Mouse (Mus musculus) forebrain, embryonic 12.5 days (tissue): ENCODE results near the gene Zfp933. TPM values are rescaled to one million over a fixed set of nuclear protein-coding genes. Genes with fewer than 3 reads are reported as not detected.

Experiments
- ATAC-seq: fragments of 200-750 bp; cut with Nextera tagmentation; 2 replicates; pipeline ENCODE4 v1.8.0; 2017; ENCODE audit warnings: moderate TSS enrichment; ENCODE audit not compliant: low FRiP score
- H3K27ac ChIP-seq: fragments of 300-500 bp; sonication (generic); 2 replicates; pipeline ENCODE4 v1.5.1; 2016; ENCODE audit warnings: mild to moderate bottlenecking
- H3K27me3 ChIP-seq: fragments of 300-500 bp; sonication (generic); 2 replicates; pipeline ENCODE4 v1.6.1; 2016; ENCODE audit warnings: mild to moderate bottlenecking
- H3K36me3 ChIP-seq: fragments of 300-500 bp; sonication (generic); replicated peaks from 2 replicates; pipeline ENCODE4 v1.6.1; 2016; ENCODE audit warnings: mild to moderate bottlenecking
- H3K4me1 ChIP-seq: fragments of 300-500 bp; sonication (generic); 2 replicates; pipeline ENCODE4 v1.6.1; 2016
- H3K4me2 ChIP-seq: fragments of 300-500 bp; sonication (generic); 2 replicates; pipeline ENCODE4 v1.6.1; 2016; ENCODE audit warnings: mild to moderate bottlenecking, moderate library complexity
- H3K4me3 ChIP-seq: fragments of 300-500 bp; sonication (generic); replicated peaks from 2 replicates; pipeline ENCODE4 v1.5.1; 2016; ENCODE audit warnings: mild to moderate bottlenecking
- H3K9ac ChIP-seq: fragments of 300-500 bp; sonication (generic); 2 replicates; pipeline ENCODE4 v1.6.1; 2016; ENCODE audit warnings: mild to moderate bottlenecking
- H3K9me3 ChIP-seq: fragments of 300-500 bp; sonication (generic); 2 replicates; pipeline ENCODE4 v1.6.1; 2016
- WGBS: fragments of 180-500 bp; shearing (Covaris S2); methylation state at CpG from one replicate; pipeline ENCODE4 v1.1.7; 2016; 5-methylcytosine and 5-hydroxymethylcytosine counted together
- polyA plus RNA-seq: library from polyadenylated mRNA; unstranded; fragments of >200 nt; fragmentation: Nextera tagmentation; extraction: Ambion mirVana; gene quantifications from 2 replicates; pipeline ENCODE4 v1.2.1, GENCODE M21; 2016

Gene Zfp933
- polyA plus RNA-seq, result 6.1 TPM in 2 replicates

DNA sequence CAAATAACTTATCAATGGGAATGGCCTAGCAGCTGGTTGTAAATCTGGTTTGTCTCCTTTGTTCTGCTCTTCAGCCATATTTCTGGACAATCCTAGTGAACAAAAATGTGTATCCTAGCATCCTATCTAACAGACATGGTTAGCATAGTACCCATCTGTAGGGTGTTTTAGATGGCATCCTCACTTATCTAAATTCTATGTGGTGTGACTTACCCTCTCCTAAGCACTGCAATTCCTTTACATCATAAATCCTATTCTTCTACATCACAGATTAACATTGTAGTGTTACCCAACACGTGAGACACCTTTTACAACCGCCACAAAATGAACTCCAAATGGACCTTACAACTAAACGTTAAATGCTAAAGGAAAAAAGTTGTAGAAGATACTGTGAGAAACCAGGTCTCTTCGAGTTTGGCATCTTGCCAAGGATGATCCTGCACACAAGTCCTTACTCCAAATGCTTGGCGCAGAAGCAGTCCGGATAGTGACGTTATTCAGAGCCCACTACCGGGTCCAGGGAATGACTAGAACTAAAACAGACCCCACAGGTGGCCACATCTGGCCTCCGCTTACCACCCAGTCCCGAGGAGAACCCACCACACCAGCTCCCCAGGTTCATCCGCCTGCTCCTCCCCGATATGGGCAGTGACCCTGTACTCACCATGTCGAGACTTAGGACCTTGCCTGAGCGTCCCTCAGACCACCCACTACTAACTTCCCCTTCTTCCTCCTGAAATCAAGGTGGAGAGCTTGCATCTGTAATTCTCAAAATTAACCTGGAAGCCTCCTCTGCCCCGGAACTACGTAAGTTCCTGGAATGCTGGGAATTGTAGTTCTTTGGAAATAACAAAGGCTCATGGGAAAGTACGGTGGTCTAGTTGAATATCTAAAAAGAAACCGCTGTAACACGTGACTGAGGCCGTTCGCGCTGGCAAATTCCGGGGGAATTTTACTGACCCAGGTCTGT, at the start of gene Zfp933:
Gene Zfp933, minus strand, starts transcription at position 753 of the 970 bp plus-strand sequence.
- H3K36me3 ChIP-seq, result peaks cover 21% of the 10 kb centered on the region
- peak; percentile 92 for ATAC-seq
- peaks cover 13% of the 10 kb centered on the region for H3K4me1 ChIP-seq
- H3K9me3 ChIP-seq, result peaks cover 8% of the 10 kb centered on the region
- H3K27ac ChIP-seq, result no peak within 1 kb of the TSS
- 3% methylated on average over 23 of the region's 23 CpGs for WGBS
- H3K9ac ChIP-seq, result peak within 1 kb of the TSS; percentile 61
- H3K4me2 ChIP-seq, result peak within 1 kb of the TSS; percentile 55
- peak within 1 kb of the TSS; percentile 64 for H3K4me3 ChIP-seq
- H3K27me3 ChIP-seq, result 0 out of 2 replicates have a peak, but pooled peaks cover 3% of the 10 kb centered on the region

DNA sequence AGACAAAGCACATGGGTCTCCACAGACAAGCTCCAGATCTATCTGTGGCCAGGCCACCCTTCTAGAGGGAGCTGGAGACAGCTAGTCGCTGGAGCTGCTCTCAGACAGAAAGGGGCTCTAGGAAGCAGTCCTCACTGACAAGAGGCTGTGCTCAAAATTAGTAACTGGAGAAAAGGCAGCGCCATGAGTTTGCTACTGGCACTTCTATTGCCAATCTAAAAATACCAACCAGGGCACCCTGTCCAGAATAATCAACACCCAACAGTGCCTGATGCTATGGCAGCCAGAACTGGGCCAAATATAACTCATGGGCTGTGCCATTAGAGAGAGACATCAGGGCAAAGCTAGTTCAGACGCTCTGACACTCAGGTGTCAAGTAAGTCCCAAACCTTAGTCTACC, 49.2 kb upstream of the Zfp933 start:
- H3K36me3 ChIP-seq, result peaks cover 95% of the 10 kb centered on the region
- no peak for ATAC-seq
- 82% methylated on average over 3 of the region's 3 CpGs for WGBS

DNA sequence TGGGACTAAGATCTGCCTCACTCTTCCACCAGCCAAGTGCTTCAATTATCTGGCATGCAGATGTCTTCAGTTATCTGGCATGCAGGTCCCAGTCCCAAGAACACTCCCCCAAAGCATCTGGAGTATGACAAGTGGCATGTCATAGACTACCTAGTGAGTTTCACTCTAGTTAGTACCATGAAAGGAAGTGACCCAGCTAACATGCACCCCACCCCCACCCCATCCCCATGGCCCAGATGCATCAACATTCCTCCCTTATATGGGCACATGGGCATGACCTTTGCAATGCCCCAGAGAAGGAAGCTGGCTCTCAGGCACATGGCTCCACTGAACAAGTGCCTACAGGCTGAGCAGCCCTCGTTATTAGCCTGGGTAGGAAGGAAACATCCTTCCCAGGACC, 48.2 kb upstream of the Zfp933 start:
- H3K9ac ChIP-seq, result no peak overlapping the region
- H3K4me2 ChIP-seq, result no peak overlapping the region
- H3K4me1 ChIP-seq, result no peaks in the 10 kb centered on the region
- 80% methylated on average over 1 of the region's 1 CpGs for WGBS
- H3K27me3 ChIP-seq, result no peaks in the 10 kb centered on the region
- no peak for ATAC-seq
- H3K27ac ChIP-seq, result no peak overlapping the region
- peaks cover 96% of the 10 kb centered on the region for H3K36me3 ChIP-seq
- H3K9me3 ChIP-seq, result no peaks in the 10 kb centered on the region
- H3K4me3 ChIP-seq, result no peak overlapping the region

More for the DNA sequence above, 49.2 kb upstream of the Zfp933 start:
- Histone ChIP-seq H3K9ac (no peak overlapping the region), H3K4me3 (no peak overlapping the region), H3K27me3 (no peaks in the 10 kb centered on the region), H3K9me3 (no peaks in the 10 kb centered on the region), H3K4me1 (no peaks in the 10 kb centered on the region), H3K4me2 (no peak overlapping the region), H3K27ac (no peak overlapping the region)

DNA sequence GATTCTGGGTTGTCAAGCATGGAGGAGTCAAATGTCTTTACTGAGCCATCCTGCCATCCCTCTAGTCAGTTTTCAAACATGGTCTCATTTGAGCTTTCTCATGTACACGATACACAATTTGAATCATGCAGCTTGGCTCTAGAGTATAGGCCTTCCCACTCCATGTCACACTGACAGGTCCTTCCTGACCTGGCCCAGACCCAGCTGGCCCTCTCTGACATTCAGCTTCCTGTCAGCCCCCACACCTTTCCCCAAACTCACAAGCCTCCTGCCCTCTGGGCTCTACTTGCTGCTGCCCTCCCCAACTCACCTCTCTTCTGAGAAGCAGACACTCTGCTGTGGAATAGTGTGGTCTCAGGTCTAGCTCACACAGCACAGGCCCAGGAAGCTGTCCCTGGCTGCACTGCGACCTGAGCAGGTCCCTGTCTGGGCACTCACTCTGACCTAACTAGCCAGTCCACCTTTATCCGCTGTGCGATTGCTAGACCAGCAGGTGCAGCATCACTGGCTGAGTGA, 47.7 kb upstream of the Zfp933 start:
- Histone ChIP-seq H3K9ac (no peak overlapping the region), H3K27me3 (no peaks in the 10 kb centered on the region), H3K4me1 (no peaks in the 10 kb centered on the region), H3K9me3 (no peaks in the 10 kb centered on the region), H3K4me3 (no peak overlapping the region), H3K36me3 (peaks cover 99% of the 10 kb centered on the region), H3K27ac (no peak overlapping the region), H3K4me2 (no peak overlapping the region)
- 87% methylated on average over 4 of the region's 4 CpGs for WGBS
- no peak for ATAC-seq

DNA sequence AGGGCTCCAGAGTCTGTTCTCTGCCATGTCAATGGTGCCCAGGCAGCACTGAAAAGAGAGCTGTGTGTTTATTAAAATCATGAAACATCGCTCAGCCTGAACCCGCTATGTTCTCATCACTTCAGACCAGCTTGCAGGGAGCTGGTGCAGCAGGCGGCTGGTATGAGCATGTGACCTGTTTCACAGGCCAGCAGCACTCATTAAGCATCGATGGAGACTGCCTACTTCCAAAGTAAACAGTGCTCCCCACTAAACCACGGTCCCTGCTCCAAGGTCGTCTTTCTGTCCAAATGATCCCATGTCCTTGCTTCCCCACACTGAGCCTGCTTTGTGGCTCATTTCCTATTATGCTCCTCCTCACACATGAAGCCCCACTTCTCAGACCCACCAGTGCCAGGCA, 42.2 kb upstream of the Zfp933 start:
- H3K27me3 ChIP-seq, result no peaks in the 10 kb centered on the region
- peaks cover 93% of the 10 kb centered on the region for H3K36me3 ChIP-seq
- WGBS, result 91% methylated on average over 6 of the region's 6 CpGs
- ATAC-seq, result no peak
- H3K9ac ChIP-seq, result no peak overlapping the region
- H3K9me3 ChIP-seq, result no peaks in the 10 kb centered on the region
- no peaks in the 10 kb centered on the region for H3K4me1 ChIP-seq
- no peak overlapping the region for H3K4me2 ChIP-seq
- no peak overlapping the region for H3K27ac ChIP-seq
- H3K4me3 ChIP-seq, result no peak overlapping the region

DNA sequence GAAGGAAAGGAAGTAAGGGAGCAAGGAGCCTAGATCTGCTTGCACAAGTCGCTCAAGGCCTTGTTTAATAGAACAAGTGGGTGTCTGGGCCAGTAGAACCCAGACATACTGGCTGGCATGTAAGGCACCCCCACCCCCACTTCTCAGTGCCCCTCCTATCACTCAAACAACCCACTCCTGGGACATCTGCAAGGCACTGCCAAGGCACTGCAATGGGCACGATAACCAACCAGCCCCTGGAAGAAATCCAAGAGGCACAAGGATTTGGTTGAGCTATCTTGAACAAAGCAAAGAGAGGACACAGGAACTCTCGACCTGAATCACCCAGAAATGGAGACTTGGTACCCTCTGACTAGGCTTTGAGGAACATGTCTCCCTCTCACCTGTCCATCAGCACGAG, 40.1 kb upstream of the Zfp933 start:
- H3K36me3 ChIP-seq, result peaks cover 90% of the 10 kb centered on the region
- H3K4me2 ChIP-seq, result no peak overlapping the region

DNA sequence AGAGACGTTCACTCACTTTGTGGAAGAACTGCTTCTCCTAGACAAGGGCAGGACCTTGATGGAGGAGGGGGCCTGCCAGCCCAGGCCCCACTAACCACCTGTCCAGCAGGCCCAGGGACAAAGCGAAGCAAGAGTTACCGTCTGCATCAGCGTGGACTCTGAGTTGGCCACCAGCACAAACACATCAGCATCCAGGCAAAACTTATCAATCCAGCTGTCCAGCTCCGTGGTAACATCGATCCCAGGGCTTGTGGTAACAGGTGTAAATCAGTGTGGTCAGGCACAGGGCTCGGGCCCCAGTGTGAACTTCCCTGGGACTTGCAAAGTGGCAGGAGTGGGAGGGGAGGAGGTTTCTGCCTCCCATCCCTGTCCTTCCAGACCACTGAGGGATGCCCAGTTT, 39.1 kb upstream of the Zfp933 start:
- peaks cover 91% of the 10 kb centered on the region for H3K36me3 ChIP-seq
- 96% methylated on average over 7 of the region's 7 CpGs for WGBS
- ATAC-seq, result no peak

More for the DNA sequence above, 40.1 kb upstream of the Zfp933 start:
- Histone ChIP-seq H3K4me3 (no peak overlapping the region), H3K27ac (no peak overlapping the region), H3K27me3 (no peaks in the 10 kb centered on the region), H3K4me1 (no peaks in the 10 kb centered on the region), H3K9ac (no peak overlapping the region), H3K9me3 (no peaks in the 10 kb centered on the region)
- WGBS, result 88% methylated on average over 4 of the region's 4 CpGs
- ATAC-seq, result no peak

DNA sequence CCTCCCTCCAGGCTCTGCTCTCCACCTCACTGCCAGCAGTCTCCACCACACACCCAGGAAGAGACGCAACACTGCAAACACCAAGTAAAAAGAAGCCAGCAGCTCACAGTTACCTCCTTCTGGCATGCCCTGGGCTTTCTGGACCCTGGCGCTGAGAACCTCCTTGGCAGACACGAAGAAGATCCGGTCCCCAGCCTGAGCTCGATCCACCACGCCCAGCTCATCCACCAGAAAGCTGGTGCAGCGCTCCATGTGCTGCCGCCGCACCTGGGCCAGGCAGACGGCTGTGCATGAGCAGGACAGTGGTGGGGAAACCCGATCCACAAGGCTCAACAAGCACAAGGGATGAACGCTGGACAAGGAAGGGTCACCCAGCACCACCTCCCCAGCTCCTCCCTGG, 38.0 kb upstream of the Zfp933 start:
- no peak overlapping the region for H3K4me2 ChIP-seq
- H3K27me3 ChIP-seq, result no peaks in the 10 kb centered on the region
- no peak overlapping the region for H3K9ac ChIP-seq
- no peak overlapping the region for H3K4me3 ChIP-seq
- peaks cover 91% of the 10 kb centered on the region for H3K36me3 ChIP-seq
- no peaks in the 10 kb centered on the region for H3K9me3 ChIP-seq
- WGBS, result 96% methylated on average over 12 of the region's 12 CpGs
- no peak overlapping the region for H3K27ac ChIP-seq
- ATAC-seq, result no peak
- H3K4me1 ChIP-seq, result no peaks in the 10 kb centered on the region

More for the DNA sequence above, 39.1 kb upstream of the Zfp933 start:
- Histone ChIP-seq H3K9me3 (no peaks in the 10 kb centered on the region), H3K27ac (no peak overlapping the region), H3K4me1 (no peaks in the 10 kb centered on the region), H3K4me3 (no peak overlapping the region), H3K27me3 (no peaks in the 10 kb centered on the region), H3K4me2 (no peak overlapping the region), H3K9ac (no peak overlapping the region)

DNA sequence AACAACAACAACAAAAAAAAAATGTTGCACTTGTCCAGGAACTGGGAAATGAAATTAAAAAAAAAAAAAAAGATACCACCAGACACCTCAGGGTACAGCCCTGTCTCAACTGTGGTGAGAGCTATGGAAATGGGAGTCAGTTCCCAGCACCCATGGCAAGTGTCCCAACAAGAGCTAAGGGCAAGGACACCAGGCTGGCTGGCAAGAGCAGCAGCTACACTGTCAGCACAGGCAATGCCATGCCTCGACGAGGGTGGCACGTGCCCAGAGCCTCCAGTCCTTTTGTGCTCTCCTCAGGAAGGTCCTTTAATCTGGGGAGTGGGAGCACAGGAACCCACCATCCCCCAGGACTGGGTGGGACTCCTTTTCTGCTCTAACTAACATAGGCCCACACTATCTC, 36.0 kb upstream of the Zfp933 start:
- ATAC-seq, result no peak
- no peak overlapping the region for H3K4me3 ChIP-seq

DNA sequence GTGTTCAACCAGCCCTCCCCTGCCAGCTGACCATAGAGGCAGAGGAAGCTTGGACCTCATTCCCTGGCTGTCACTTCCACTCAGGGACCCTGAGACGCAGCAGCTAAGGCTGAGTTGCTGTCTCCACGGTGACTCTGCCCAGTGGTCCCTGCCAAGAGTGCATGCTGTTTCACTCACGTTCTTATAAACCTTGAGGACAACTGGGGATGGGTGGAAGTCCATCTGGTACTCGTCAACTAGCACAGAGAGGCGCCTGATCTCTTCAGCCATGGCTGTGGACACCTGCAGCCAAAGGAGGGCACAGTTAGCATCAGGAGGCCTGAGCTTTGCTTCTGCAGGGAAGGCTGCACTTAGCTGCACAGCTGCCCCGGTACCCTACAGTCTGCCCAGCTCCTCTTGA, 34.9 kb upstream of the Zfp933 start:
- no peak for ATAC-seq
- no peak overlapping the region for H3K4me2 ChIP-seq
- no peaks in the 10 kb centered on the region for H3K9me3 ChIP-seq
- H3K27ac ChIP-seq, result no peak overlapping the region
- peaks cover 93% of the 10 kb centered on the region for H3K36me3 ChIP-seq
- 87% methylated on average over 6 of the region's 6 CpGs for WGBS
- no peak overlapping the region for H3K9ac ChIP-seq
- no peak overlapping the region for H3K4me3 ChIP-seq
- no peaks in the 10 kb centered on the region for H3K4me1 ChIP-seq
- H3K27me3 ChIP-seq, result no peaks in the 10 kb centered on the region

More for the DNA sequence above, 36.0 kb upstream of the Zfp933 start:
- H3K9ac ChIP-seq, result no peak overlapping the region
- 93% methylated on average over 3 of the region's 3 CpGs for WGBS
- no peaks in the 10 kb centered on the region for H3K9me3 ChIP-seq
- H3K36me3 ChIP-seq, result peaks cover 93% of the 10 kb centered on the region
- H3K4me2 ChIP-seq, result no peak overlapping the region
- H3K27ac ChIP-seq, result no peak overlapping the region
- no peaks in the 10 kb centered on the region for H3K4me1 ChIP-seq
- H3K27me3 ChIP-seq, result no peaks in the 10 kb centered on the region

DNA sequence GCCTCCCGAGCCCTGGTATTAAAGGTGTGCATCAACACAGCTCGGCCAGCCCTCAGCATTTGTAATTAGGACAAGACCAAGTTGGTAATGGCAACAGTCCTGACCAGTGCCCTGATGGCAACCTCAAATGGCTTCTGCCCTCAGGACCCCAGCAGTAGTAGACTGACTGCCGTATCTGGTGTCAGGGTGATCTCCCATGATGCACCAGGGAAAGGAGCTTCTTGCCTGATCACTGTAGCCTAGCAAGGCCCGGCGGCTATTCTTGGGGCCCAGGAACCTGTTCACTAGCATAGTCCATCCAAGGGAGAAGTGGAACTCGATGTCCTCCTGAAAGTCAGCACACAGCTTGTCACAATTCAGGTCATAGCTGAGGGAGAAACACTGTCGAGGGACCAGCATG, 33.6 kb upstream of the Zfp933 start:
- H3K27ac ChIP-seq, result no peak overlapping the region
- peaks cover 91% of the 10 kb centered on the region for H3K36me3 ChIP-seq
- no peak for ATAC-seq

DNA sequence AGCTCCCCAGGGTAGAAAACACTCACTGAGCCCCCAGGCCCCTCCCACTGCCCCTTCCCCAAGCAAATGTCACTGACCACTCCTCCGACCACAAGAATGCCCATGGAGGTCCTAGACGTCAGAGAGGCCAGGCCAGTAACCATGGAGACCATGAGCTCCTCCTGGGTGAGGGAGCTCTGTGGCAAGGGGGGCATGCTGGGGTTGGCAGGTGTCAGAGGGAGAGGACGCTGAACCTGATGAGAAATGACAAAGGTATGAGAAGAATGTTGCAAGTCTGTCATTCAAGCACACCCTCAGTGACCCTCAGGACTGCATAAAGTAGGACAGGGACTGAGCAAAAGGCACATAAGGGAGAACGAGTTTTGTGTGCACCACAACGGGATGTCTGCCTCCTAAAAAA, 31.7 kb upstream of the Zfp933 start:
- 69% methylated on average over 5 of the region's 5 CpGs for whole genome bisulfite sequencing
- Histone ChIP-seq H3K4me2 (no peak overlapping the region), H3K27me3 (no peaks in the 10 kb centered on the region), H3K27ac (no peak overlapping the region), H3K4me1 (no peaks in the 10 kb centered on the region), H3K9me3 (no peaks in the 10 kb centered on the region), H3K36me3 (peaks cover 92% of the 10 kb centered on the region), H3K9ac (no peak overlapping the region), H3K4me3 (no peak overlapping the region)
- ATAC-seq, result no peak

More for the DNA sequence above, 33.6 kb upstream of the Zfp933 start:
- 94% methylated on average over 7 of the region's 7 CpGs for WGBS
- no peak overlapping the region for H3K9ac ChIP-seq
- no peak overlapping the region for H3K4me3 ChIP-seq
- no peaks in the 10 kb centered on the region for H3K27me3 ChIP-seq
- H3K4me1 ChIP-seq, result no peaks in the 10 kb centered on the region
- H3K9me3 ChIP-seq, result no peaks in the 10 kb centered on the region
- H3K4me2 ChIP-seq, result no peak overlapping the region
